Mouse (Mus musculus): ENCODE measurements around the gene Vps13c. TPM values are rescaled to one million over a fixed set of nuclear protein-coding genes. Genes with fewer than 3 reads are reported as not detected.

The Vps13c gene
- total and polyA plus RNA-seq, 3 experiments: 10.8 to 25.7 (median 18.4) TPM

DNA sequence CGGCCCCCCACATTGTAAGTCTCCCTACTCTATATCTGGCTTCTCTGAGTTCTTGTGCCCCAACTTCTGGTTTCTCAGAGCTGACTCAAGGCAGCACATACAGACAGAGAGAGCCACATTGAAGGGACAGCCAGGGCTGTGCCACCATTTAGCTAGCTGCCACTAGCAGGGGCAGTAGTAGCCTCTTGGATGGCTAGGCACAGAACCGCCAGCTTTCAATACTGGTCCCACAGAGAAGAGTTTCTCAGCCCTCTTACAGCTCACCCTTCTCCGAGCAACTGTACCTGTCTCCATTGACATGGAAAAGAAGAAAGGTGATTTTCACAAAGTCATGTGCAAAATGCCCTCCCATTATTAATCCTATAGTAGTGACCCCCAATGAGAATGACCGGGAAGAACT lies 45.5 kb upstream of the Vps13c start:
- no peak overlapping the region for H3K9ac ChIP-seq (ENCODE audit: insufficient read depth, low read depth)
- no peak for TF ChIP-seq CTCF (conservative IDR thresholded peaks at IDR 0.05 in 1 of 2, IDR thresholded peaks at IDR 0.05 in 1 of 2; ENCODE audit: low read depth in 2 of 2, low read length in 2 of 2)
- no peak for TF ChIP-seq SIN3A (IDR thresholded peaks at IDR 0.05; ENCODE audit: low read length)
- TF ChIP-seq IRF4 (IDR thresholded peaks at IDR 0.05; ENCODE audit: low read depth, low read length): no peak
- TF ChIP-seq TBP (conservative IDR thresholded peaks at IDR 0.05; ENCODE audit: low read depth, low read length): no peak
- no peak for TF ChIP-seq JUN (IDR thresholded peaks at IDR 0.05; ENCODE audit: insufficient read depth, low read depth, low read length)
- TF ChIP-seq NELFE (IDR thresholded peaks at IDR 0.05; ENCODE audit: low read depth, low read length): no peak
- no peak for TF ChIP-seq ZC3H11A (IDR thresholded peaks at IDR 0.05; ENCODE audit: low read depth, low read length)
- no peak for TF ChIP-seq ZKSCAN1 (IDR thresholded peaks at IDR 0.05; ENCODE audit: borderline replicate concordance, low read depth, low read length)
- H3K79me2 ChIP-seq (replicated peaks; ENCODE audit: control insufficient read depth, extremely low read depth, insufficient read depth, poor library complexity, severe bottlenecking): no peaks in the 10 kb centered on the region
- H3K27me3 ChIP-seq (replicated peaks): no peaks in the 10 kb centered on the region
- peaks cover 3 to 12% of the 10 kb centered on the region in 2 experiments for H3K4me1 ChIP-seq (ENCODE audit: control insufficient read depth in 1 of 2, insufficient read depth in 2 of 2)
- H3K4me3 ChIP-seq (replicated peaks in 1 of 3; ENCODE audit: low read depth in 2 of 3, low read length in 2 of 3, poor library complexity in 1 of 3): no peak overlapping the region
- H3K9me3 ChIP-seq (replicated peaks; ENCODE audit: low read length): no peaks in the 10 kb centered on the region
- H3K4me2 ChIP-seq (ENCODE audit: insufficient read depth, low read depth, poor library complexity, severe bottlenecking): no peak overlapping the region
- no peak overlapping the region for H3K27ac ChIP-seq (ENCODE audit: insufficient read depth, low read depth)
- H3K36me3 ChIP-seq (replicated peaks in 1 of 2; ENCODE audit: control insufficient read depth in 1 of 2, insufficient read depth in 1 of 2, low read length in 1 of 2): no peaks in the 10 kb centered on the region
- no peak for DNase-seq (ENCODE audit: extremely low read depth)
- dilution Hi-C loops (cut with MboI; ENCODE audit: extremely low pct_ligation_motif_present, extremely low pct_unique_long_range_greater_than_20kb, low sequenced_read_pairs): no loop called here
- in situ Hi-C loops (cut with MboI; ENCODE audit: low pct_ligation_motif_present, low pct_unique_long_range_greater_than_20kb, low sequenced_read_pairs): no loop called here

DNA sequence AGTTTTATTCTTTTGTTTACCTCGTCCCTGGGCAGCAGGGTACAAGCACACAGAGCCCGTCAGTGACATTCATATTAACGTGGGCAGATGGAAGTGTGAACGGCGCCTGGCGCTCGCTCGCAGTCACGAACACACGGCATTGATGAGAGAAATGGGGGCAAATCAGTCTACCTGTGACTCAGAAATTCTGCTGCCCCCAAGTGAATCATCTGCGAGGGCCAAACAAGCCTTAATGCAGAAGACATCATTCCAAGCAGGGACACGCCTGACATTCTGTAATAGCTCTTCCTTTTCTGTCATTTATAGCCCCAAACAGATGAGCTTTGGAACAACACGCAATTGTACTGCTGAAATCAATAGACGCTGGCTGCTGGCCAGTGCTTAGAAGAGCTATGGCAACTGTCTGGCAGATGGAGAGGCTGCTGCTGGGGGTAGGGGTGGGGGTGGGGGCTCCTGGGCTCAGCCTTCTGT lies 45.0 kb upstream of the Vps13c start:
- no peak overlapping the region for H3K4me2 ChIP-seq (ENCODE audit: insufficient read depth, low read depth, poor library complexity, severe bottlenecking)
- peaks cover 6 to 17% of the 10 kb centered on the region in 2 experiments for H3K4me1 ChIP-seq (ENCODE audit: control insufficient read depth in 1 of 2, insufficient read depth in 2 of 2)
- H3K27ac ChIP-seq (ENCODE audit: insufficient read depth, low read depth): no peak overlapping the region
- no peak overlapping the region for H3K9ac ChIP-seq (ENCODE audit: insufficient read depth, low read depth)
- in situ Hi-C loops (cut with MboI; ENCODE audit: low pct_ligation_motif_present, low pct_unique_long_range_greater_than_20kb, low sequenced_read_pairs): no loop called here
- DNase-seq (ENCODE audit: extremely low read depth): no peak
- dilution Hi-C loops (cut with MboI; ENCODE audit: extremely low pct_ligation_motif_present, extremely low pct_unique_long_range_greater_than_20kb, low sequenced_read_pairs): no loop called here
- H3K36me3 ChIP-seq (replicated peaks in 1 of 2; ENCODE audit: control insufficient read depth in 1 of 2, insufficient read depth in 1 of 2, low read length in 1 of 2): no peaks in the 10 kb centered on the region
- H3K79me2 ChIP-seq (replicated peaks; ENCODE audit: control insufficient read depth, extremely low read depth, insufficient read depth, poor library complexity, severe bottlenecking): no peaks in the 10 kb centered on the region
- no peaks in the 10 kb centered on the region for H3K27me3 ChIP-seq (replicated peaks)
- TF ChIP-seq IRF4 (IDR thresholded peaks at IDR 0.05; ENCODE audit: low read depth, low read length) (no peak), MAZ (IDR thresholded peaks at IDR 0.05; ENCODE audit: low read depth, low read length) (no peak), MYC (IDR thresholded peaks at IDR 0.05; ENCODE audit: low read depth, low read length) (no peak), ELF1 (IDR thresholded peaks at IDR 0.05; ENCODE audit: low read depth, low read length) (no peak), POLR2A (IDR thresholded peaks at IDR 0.05; ENCODE audit: low read depth, low read length) (no peak), PAX5 (IDR thresholded peaks at IDR 0.05; ENCODE audit: low read length) (no peak), NELFE (IDR thresholded peaks at IDR 0.05; ENCODE audit: low read depth, low read length) (no peak), ZKSCAN1 (IDR thresholded peaks at IDR 0.05; ENCODE audit: borderline replicate concordance, low read depth, low read length) (no peak), USF2 (conservative IDR thresholded peaks at IDR 0.05; ENCODE audit: low read depth, low read length) (no peak), GABPA (IDR thresholded peaks at IDR 0.05; ENCODE audit: insufficient replicate concordance, low read depth, low read length) (no peak), ETS1 (conservative IDR thresholded peaks at IDR 0.05; ENCODE audit: low read depth, low read length) (no peak), KAT2A (IDR thresholded peaks at IDR 0.05; ENCODE audit: insufficient replicate concordance, low read length) (no peak), JUN (IDR thresholded peaks at IDR 0.05; ENCODE audit: insufficient read depth, low read depth, low read length) (no peak), MAX (IDR thresholded peaks at IDR 0.05; ENCODE audit: low read length) (no peak)
- H3K9me3 ChIP-seq (replicated peaks; ENCODE audit: low read length): no peaks in the 10 kb centered on the region
- no peak overlapping the region for H3K4me3 ChIP-seq (replicated peaks in 1 of 3; ENCODE audit: low read depth in 2 of 3, low read length in 2 of 3, poor library complexity in 1 of 3)
